18 mouse cellular contexts compared by ENCODE assay signal in genomic region chr1:187964829-187965760, GRCm38 (mm10).
DNase-seq lines count a peak whose midpoint lies in the region; ATAC-seq and TF ChIP-seq lines count a peak whose summit lies in the region.
"Had no signal": no experiment of that assay in that cellular context is flagged by ENCODE, and none has a peak within 500 bp of the region (broad histone marks: within the 10 kb centered on the region; RNA-seq: fewer than 3 reads in every experiment).

No protein-coding gene starts in this region.

- peaks cover 9% of the 10 kb centered on the region; the same call in 1 of the 2 replicates for H3K4me1 ChIP-seq in forebrain, embryonic 11.5 days (replicated peaks; ENCODE audit: control insufficient read depth, insufficient read depth, low read length)
- H3K4me1 ChIP-seq in forebrain, postnatal 0 days (ENCODE audit: insufficient read depth): 0 out of 2 replicates have a peak, but pooled peaks cover 3% of the 10 kb centered on the region
- H3K4me1 ChIP-seq in heart, embryonic 16.5 days (ENCODE audit: control insufficient read depth, insufficient read depth, low read length): peaks cover 6% of the 10 kb centered on the region
- H3K4me1 ChIP-seq in midbrain, embryonic 14.5 days (ENCODE audit: control insufficient read depth, insufficient read depth, low read length): peaks cover 4% of the 10 kb centered on the region; the same call in 1 of the 2 replicates
- H3K4me1 ChIP-seq: hindbrain, embryonic 15.5 days; limb, embryonic 13.5 days had no signal

- no peak overlapping the region for H3K4me3 ChIP-seq in forebrain, embryonic 11.5 days (ENCODE audit: low read depth, low read length)
- no peak overlapping the region for H3K4me3 ChIP-seq in forebrain, postnatal 0 days (ENCODE audit: low read depth, low read length)
- H3K4me3 ChIP-seq in heart, embryonic 16.5 days (ENCODE audit: low read length): no peak overlapping the region
- no peak overlapping the region for H3K4me3 ChIP-seq in midbrain, embryonic 14.5 days (replicated peaks; ENCODE audit: low read depth, low read length)
- H3K4me3 ChIP-seq: hindbrain, embryonic 15.5 days; limb, embryonic 13.5 days; myocyte; neural tube, embryonic 15.5 days had no signal

- no peak for DNase-seq in forebrain, embryonic 11.5 days (ENCODE audit: low spot score)
- no peak for DNase-seq in forebrain, postnatal 0 days
- DNase-seq in heart, adult 11 months: no peak
- peak; percentile 76 for DNase-seq in brain, embryonic 14.5 days (ENCODE audit: low read depth)
- peak; percentile 50 for DNase-seq in midbrain, embryonic 14.5 days
- DNase-seq in cerebellum, postnatal 36 days: no peak
- DNase-seq in layer of hippocampus, postnatal 10 days (ENCODE audit: low spot score in 2 of 2): no peak
- DNase-seq: cerebellum, postnatal 14 days; kidney, adult 18-20 months; kidney, postnatal 10 days; lung, postnatal 10 days; right cerebral cortex, adult 18-20 months; thymus, adult 18-20 months had no signal

- H3K9ac ChIP-seq in forebrain, embryonic 11.5 days (ENCODE audit: low read length): no peak overlapping the region
- H3K9ac ChIP-seq in forebrain, postnatal 0 days: no peak overlapping the region
- no peak overlapping the region for H3K9ac ChIP-seq in heart, embryonic 16.5 days (ENCODE audit: low read length)
- no peak overlapping the region for H3K9ac ChIP-seq in midbrain, embryonic 14.5 days (replicated peaks; ENCODE audit: low read length)
- H3K9ac ChIP-seq: hindbrain, embryonic 15.5 days; limb, embryonic 13.5 days; neural tube, embryonic 15.5 days had no signal

- peak; percentile 46; the same call in 1 of the 2 replicates for ATAC-seq in forebrain, embryonic 11.5 days (replicated peaks; ENCODE audit: low FRiP score)
- ATAC-seq in forebrain, postnatal 0 days: no peak
- ATAC-seq in heart, embryonic 16.5 days (replicated peaks; ENCODE audit: extremely low read depth, insufficient read depth, low FRiP score): no peak; the same call in 1 of the 2 replicates
- no peak for ATAC-seq in midbrain, embryonic 14.5 days (ENCODE audit: low FRiP score, low TSS enrichment)

- no peak for TF ChIP-seq CTCF in forebrain, postnatal 0 days (IDR thresholded peaks at IDR 0.05; ENCODE audit: low read depth)
- no peak for TF ChIP-seq CTCF in brain, embryonic 14.5 days (IDR thresholded peaks at IDR 0.05; ENCODE audit: borderline replicate concordance, extremely low read depth, insufficient read depth, insufficient read length)

- H3K9me3 ChIP-seq in forebrain, embryonic 11.5 days (ENCODE audit: control insufficient read depth, low read length): no peaks in the 10 kb centered on the region
- no peaks in the 10 kb centered on the region for H3K9me3 ChIP-seq in forebrain, postnatal 0 days (ENCODE audit: low read length)
- H3K9me3 ChIP-seq in heart, embryonic 16.5 days (replicated peaks; ENCODE audit: control insufficient read depth, low read length): no peaks in the 10 kb centered on the region
- no peaks in the 10 kb centered on the region for H3K9me3 ChIP-seq in midbrain, embryonic 14.5 days (ENCODE audit: control insufficient read depth, low read length)
- H3K9me3 ChIP-seq: hindbrain, embryonic 15.5 days; limb, embryonic 13.5 days; neural tube, embryonic 15.5 days had no signal

- 18% methylated on average over 18 of the region's 18 CpGs for WGBS in forebrain, embryonic 11.5 days
- 14% methylated on average over 18 of the region's 18 CpGs for WGBS in forebrain, postnatal 0 days
- WGBS in heart, embryonic 16.5 days: 24% methylated on average over 18 of the region's 18 CpGs
- WGBS in midbrain, embryonic 14.5 days: 16% methylated on average over 18 of the region's 18 CpGs

- H3K27ac ChIP-seq in forebrain, embryonic 11.5 days (ENCODE audit: low read depth, low read length): no peak overlapping the region
- no peak overlapping the region for H3K27ac ChIP-seq in forebrain, postnatal 0 days (ENCODE audit: low read depth, low read length)
- H3K27ac ChIP-seq in heart, embryonic 16.5 days (ENCODE audit: low read length): peak overlapping the region; percentile 53
- H3K27ac ChIP-seq in midbrain, embryonic 14.5 days (replicated peaks; ENCODE audit: low read depth, low read length): no peak overlapping the region
- H3K27ac ChIP-seq: hindbrain, embryonic 15.5 days; limb, embryonic 13.5 days; neural tube, embryonic 15.5 days had no signal

- H3K4me2 ChIP-seq in forebrain, embryonic 11.5 days (ENCODE audit: low read depth, low read length, severe bottlenecking): no peak overlapping the region
- H3K4me2 ChIP-seq in forebrain, postnatal 0 days (ENCODE audit: low read depth): no peak overlapping the region
- H3K4me2 ChIP-seq in heart, embryonic 16.5 days (ENCODE audit: low read depth, low read length): peak overlapping the region; percentile 17; the same call in 1 of the 2 replicates
- no peak overlapping the region for H3K4me2 ChIP-seq in midbrain, embryonic 14.5 days (ENCODE audit: low read length)
- H3K4me2 ChIP-seq: hindbrain, embryonic 15.5 days; limb, embryonic 13.5 days; neural tube, embryonic 15.5 days had no signal

- peaks cover 13% of the 10 kb centered on the region for H3K27me3 ChIP-seq in forebrain, embryonic 11.5 days (ENCODE audit: control insufficient read depth, insufficient read depth, low read length)
- H3K27me3 ChIP-seq in forebrain, postnatal 0 days (ENCODE audit: insufficient read depth, low read length): no peaks in the 10 kb centered on the region; the same call in 1 of the 2 replicates
- no peaks in the 10 kb centered on the region for H3K27me3 ChIP-seq in heart, embryonic 16.5 days (ENCODE audit: control insufficient read depth, insufficient read depth, low read length)
- H3K27me3 ChIP-seq in midbrain, embryonic 14.5 days (ENCODE audit: control insufficient read depth, insufficient read depth, low read length): no peaks in the 10 kb centered on the region; the same call in 1 of the 2 replicates
- H3K27me3 ChIP-seq: hindbrain, embryonic 15.5 days; neural tube, embryonic 15.5 days had no signal

- TF ChIP-seq POLR2A in brain, embryonic 14.5 days (IDR thresholded peaks at IDR 0.05; ENCODE audit: borderline replicate concordance, extremely low read depth, insufficient read depth, insufficient read length, poor library complexity, severe bottlenecking): no peak

- H3K36me3 ChIP-seq in forebrain, embryonic 11.5 days (ENCODE audit: control insufficient read depth, insufficient read depth, low read length): no peaks in the 10 kb centered on the region
- no peaks in the 10 kb centered on the region for H3K36me3 ChIP-seq in forebrain, postnatal 0 days (ENCODE audit: insufficient read depth)
- H3K36me3 ChIP-seq in heart, embryonic 16.5 days (ENCODE audit: control insufficient read depth, insufficient read depth): no peaks in the 10 kb centered on the region
- no peaks in the 10 kb centered on the region for H3K36me3 ChIP-seq in midbrain, embryonic 14.5 days (ENCODE audit: control insufficient read depth, insufficient read depth, low read length)
- H3K36me3 ChIP-seq: hindbrain, embryonic 15.5 days; limb, embryonic 13.5 days; neural tube, embryonic 15.5 days had no signal

Comparison
In these comparisons a context has a peak if more than half of its experiments do, and no peak if none do; other contexts are left out.
1. DNase-seq: peak in brain, embryonic 14.5 days (single experiment) and midbrain, embryonic 14.5 days (single experiment); none in forebrain, embryonic 11.5 days (single experiment), forebrain, postnatal 0 days (single experiment), heart, adult 11 months (single experiment), cerebellum, postnatal 36 days (0 of 2) and layer of hippocampus, postnatal 10 days (0 of 2).